Comparison of ENCODE assay signal across 15 mouse cellular contexts in genomic region chr1:86992849-86993248, GRCm38 (mm10).
"Had no signal": no experiment of that assay in that cellular context is flagged by ENCODE, and none has a peak within 500 bp of the region (broad histone marks: within the 10 kb centered on the region; RNA-seq: fewer than 3 reads in every experiment).

No protein-coding gene starts in this region.

- H3K4me2 ChIP-seq: limb, embryonic 13.5 days; midbrain, embryonic 15.5 days had no signal

- DNase-seq: kidney, adult 11 months; kidney, adult 9 months; kidney, postnatal 36 days; layer of hippocampus, adult 9-11 months; left cerebral cortex, postnatal 4 days; lung, adult 18-20 months; lung, postnatal 36 days; right cerebral cortex, adult 18-20 months; right cerebral cortex, postnatal 25 days had no signal

- H3K27ac ChIP-seq: kidney, postnatal 0 days; limb, embryonic 13.5 days; liver, embryonic 14.5 days; midbrain, embryonic 10.5 days; midbrain, embryonic 15.5 days; stomach, postnatal 0 days had no signal

- H3K4me3 ChIP-seq: limb, embryonic 13.5 days; midbrain, embryonic 10.5 days; midbrain, embryonic 15.5 days had no signal

- H3K4me1 ChIP-seq: limb, embryonic 13.5 days; midbrain, embryonic 15.5 days had no signal

- H3K36me3 ChIP-seq: midbrain, embryonic 15.5 days had no signal

- H3K27me3 ChIP-seq: limb, embryonic 13.5 days; midbrain, embryonic 15.5 days had no signal

- ATAC-seq: midbrain, embryonic 15.5 days had no signal

- H3K9ac ChIP-seq: limb, embryonic 13.5 days; liver, embryonic 14.5 days; midbrain, embryonic 15.5 days had no signal

- H3K9me3 ChIP-seq: limb, embryonic 13.5 days; midbrain, embryonic 10.5 days; midbrain, embryonic 15.5 days had no signal
